Mouse (Mus musculus) midbrain, embryonic 10.5 days (tissue): ENCODE data around the gene Tmprss9. TPM values are rescaled to one million over a fixed set of nuclear protein-coding genes. Genes with fewer than 3 reads are reported as not detected.

Experiments
- DNase-seq: peaks from one replicate; pipeline ENCODE4 v3.0.0-alpha.2; 2017; ENCODE audit warnings: low spot score
- H3K27ac ChIP-seq: fragments of 300-500 bp; sonication (generic); replicated peaks from 2 replicates; pipeline ENCODE4 v1.5.1; 2016; ENCODE audit warnings: mild to moderate bottlenecking
- H3K27me3 ChIP-seq: fragments of 300-500 bp; sonication (generic); 2 replicates; pipeline ENCODE4 v1.6.1; 2016; ENCODE audit warnings: low read depth, mild to moderate bottlenecking; ENCODE audit not compliant: poor library complexity, severe bottlenecking
- H3K36me3 ChIP-seq: fragments of 300-500 bp; sonication (generic); 2 replicates; pipeline ENCODE4 v1.6.1; 2016; ENCODE audit warnings: mild to moderate bottlenecking, moderate library complexity
- H3K4me1 ChIP-seq: fragments of 300-500 bp; sonication (generic); 2 replicates; pipeline ENCODE4 v1.6.1; 2016
- H3K4me3 ChIP-seq: fragments of 300-500 bp; sonication (generic); 2 replicates; pipeline ENCODE4 v1.5.1; 2016; ENCODE audit warnings: mild to moderate bottlenecking, moderate library complexity
- H3K9me3 ChIP-seq: fragments of 300-500 bp; sonication (generic); replicated peaks from 2 replicates; pipeline ENCODE4 v1.6.1; 2016; ENCODE audit warnings: mild to moderate bottlenecking
- WGBS: fragments of 180-500 bp; shearing (Covaris S2); methylation state at CpG from one replicate; pipeline ENCODE4 v1.1.7; 2016; 5-methylcytosine and 5-hydroxymethylcytosine counted together
- microRNA counts: library from miRNA; unstranded; fragments of <30 nt; microRNA quantifications from one replicate; lab custom pipeline; 2017
- microRNA-seq: library from miRNA; unstranded; fragments of <30 nt; microRNA quantifications from one replicate; pipeline ENCODE4, GENCODE M21; 2017
- polyA plus RNA-seq: library from polyadenylated mRNA; unstranded; fragments of >200 nt; fragmentation: Nextera tagmentation; extraction: Ambion mirVana; gene quantifications from 2 replicates; pipeline ENCODE4 v1.2.1, GENCODE M21; 2016

Tmprss9 gene
- polyA plus RNA-seq, 1 experiment from 2014 or later, result 0.02 TPM

DNA sequence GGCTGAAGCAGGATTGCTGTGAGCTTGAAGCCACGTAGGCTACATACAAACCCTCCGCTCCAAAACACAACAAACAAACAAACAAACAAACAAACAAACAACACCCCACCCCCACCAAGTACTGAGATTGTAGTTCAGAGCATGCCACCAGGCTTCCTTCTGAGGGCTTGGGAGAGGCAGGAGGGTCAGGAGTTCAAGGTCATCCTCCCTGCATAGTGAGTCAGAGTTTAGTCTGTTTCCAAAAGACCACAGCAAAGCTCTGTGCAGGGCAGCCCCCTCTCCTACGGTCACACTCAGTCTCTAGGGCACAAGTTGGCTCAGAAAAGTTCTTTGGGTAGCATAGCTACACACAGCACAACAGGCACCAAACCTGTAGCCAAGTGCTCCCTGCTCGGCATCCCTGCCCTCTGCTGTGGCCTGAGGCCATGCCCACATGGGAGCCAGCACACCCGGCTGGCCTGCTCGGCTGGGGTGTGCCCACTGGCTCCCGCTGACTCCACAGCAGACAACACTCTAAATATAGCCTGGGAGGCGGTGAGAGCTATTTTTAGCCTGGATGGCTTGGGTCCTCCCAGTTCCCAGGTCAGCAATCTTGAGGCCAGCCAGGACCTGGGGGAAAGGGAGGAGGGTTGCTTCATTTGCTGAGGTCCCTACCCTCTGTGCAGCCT is 68.8 kb downstream of the Tmprss9 start:
- no peak for DNase-seq
- Histone ChIP-seq H3K36me3 (no peaks in the 10 kb centered on the region), H3K9me3 (no peaks in the 10 kb centered on the region), H3K4me1 (peaks cover 58% of the 10 kb centered on the region), H3K4me3 (peak overlapping the region; percentile 53), H3K27me3 (peaks cover 66% of the 10 kb centered on the region), H3K27ac (no peak overlapping the region; the same call in 1 of the 2 replicates)
- WGBS, result 60% methylated on average over 8 of the region's 8 CpGs

DNA sequence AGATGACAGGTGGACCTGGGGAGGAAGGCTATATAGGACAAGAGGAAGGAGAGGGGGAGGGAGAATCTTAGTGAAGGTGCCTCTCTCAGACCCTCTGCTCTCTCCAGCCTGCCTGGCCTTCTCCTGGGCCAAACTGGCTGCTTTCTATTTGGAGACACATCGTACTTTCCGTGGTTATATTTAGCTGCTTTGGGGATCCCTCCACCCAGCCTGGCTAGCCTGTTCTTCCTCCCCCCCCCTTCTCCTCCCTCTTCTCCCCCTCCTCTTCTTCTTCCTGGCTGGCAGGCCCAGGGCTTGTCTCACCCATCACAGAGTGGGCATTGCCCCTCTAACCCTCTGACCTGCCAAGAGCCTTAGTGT is 69.3 kb downstream of the Tmprss9 start:
- Histone ChIP-seq H3K36me3 (no peaks in the 10 kb centered on the region), H3K27ac (no peak overlapping the region), H3K4me3 (no peak overlapping the region), H3K4me1 (peaks cover 53% of the 10 kb centered on the region), H3K27me3 (peaks cover 61% of the 10 kb centered on the region), H3K9me3 (no peaks in the 10 kb centered on the region)
- DNase-seq, result no peak
- WGBS, result 73% methylated on average over 2 of the region's 2 CpGs

DNA sequence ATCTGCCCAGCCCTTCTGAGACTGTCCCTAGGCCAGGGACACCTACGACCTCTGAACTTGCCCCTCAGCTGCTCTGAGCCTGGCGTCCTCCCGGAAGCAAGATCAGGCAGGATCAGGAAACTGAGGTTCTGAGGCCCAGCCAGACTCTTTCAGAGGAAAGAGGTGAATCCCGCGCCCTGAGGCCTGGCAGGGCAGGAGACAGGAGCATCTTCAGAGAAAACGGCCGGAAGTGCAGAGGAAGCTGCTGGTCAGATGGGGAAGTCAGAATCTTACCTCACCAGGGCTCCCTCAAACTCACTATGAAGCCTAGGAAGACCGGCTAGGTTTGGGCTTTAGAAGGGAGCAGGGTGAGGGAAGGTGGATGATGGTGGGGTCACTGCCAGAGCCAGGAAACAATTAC is 71.3 kb downstream of the Tmprss9 start:
- Histone ChIP-seq H3K9me3 (no peaks in the 10 kb centered on the region), H3K4me3 (no peak overlapping the region), H3K27ac (no peak overlapping the region), H3K36me3 (no peaks in the 10 kb centered on the region), H3K27me3 (peaks cover 42% of the 10 kb centered on the region), H3K4me1 (peaks cover 40% of the 10 kb centered on the region)
- no peak for DNase-seq
- 60% methylated on average over 8 of the region's 8 CpGs for WGBS

DNA sequence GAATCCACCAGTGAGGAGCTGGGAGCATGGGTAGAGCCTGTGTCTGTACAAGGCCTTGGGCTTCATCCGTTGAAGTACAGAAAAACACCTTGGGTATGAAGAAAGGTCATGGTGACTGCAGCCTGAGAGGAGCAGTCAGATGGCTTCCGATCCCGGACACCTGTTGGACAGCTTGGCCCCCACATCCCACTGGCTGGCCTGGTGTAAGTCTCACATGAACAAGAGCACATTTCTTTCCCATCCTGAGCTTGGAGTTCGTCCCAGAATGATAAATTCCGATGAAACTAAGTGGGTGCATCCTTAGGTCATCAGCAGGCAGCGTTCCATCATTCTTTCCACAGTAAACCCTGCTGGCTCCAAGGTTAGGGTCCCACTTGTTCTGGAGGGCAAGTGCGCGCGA is 72.1 kb downstream of the Tmprss9 start:
- no peak for DNase-seq
- Histone ChIP-seq H3K27me3 (peaks cover 34% of the 10 kb centered on the region), H3K27ac (no peak overlapping the region), H3K4me3 (no peak overlapping the region), H3K9me3 (no peaks in the 10 kb centered on the region), H3K4me1 (peaks cover 36% of the 10 kb centered on the region), H3K36me3 (no peaks in the 10 kb centered on the region)
- WGBS, result 86% methylated on average over 9 of the region's 9 CpGs

DNA sequence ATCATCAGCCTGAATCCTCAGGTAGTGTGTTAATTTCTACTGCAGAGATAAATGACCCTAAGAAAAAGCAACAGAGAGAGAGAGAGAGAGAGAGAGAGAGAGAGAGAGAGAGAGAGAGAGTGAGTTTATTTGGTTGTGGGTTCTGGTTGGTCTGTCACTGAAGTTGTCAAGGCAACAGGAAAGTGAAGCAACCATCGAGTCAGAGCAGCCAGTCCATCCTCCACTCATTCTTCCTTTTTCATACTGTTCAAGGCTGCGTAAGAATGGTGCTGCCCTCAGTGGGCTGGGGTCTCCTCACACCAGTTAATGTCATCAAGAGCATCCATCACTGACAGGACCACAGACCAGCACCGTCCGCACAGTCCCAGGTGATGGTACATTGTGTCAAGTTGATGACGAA is 72.6 kb downstream of the Tmprss9 start:
- H3K4me3 ChIP-seq, result no peak overlapping the region
- H3K9me3 ChIP-seq, result no peaks in the 10 kb centered on the region
- WGBS, result 91% methylated on average over 5 of the region's 5 CpGs
- H3K27me3 ChIP-seq, result peaks cover 29% of the 10 kb centered on the region
- H3K4me1 ChIP-seq, result peaks cover 34% of the 10 kb centered on the region
- no peak for DNase-seq
- no peaks in the 10 kb centered on the region for H3K36me3 ChIP-seq
- H3K27ac ChIP-seq, result no peak overlapping the region

DNA sequence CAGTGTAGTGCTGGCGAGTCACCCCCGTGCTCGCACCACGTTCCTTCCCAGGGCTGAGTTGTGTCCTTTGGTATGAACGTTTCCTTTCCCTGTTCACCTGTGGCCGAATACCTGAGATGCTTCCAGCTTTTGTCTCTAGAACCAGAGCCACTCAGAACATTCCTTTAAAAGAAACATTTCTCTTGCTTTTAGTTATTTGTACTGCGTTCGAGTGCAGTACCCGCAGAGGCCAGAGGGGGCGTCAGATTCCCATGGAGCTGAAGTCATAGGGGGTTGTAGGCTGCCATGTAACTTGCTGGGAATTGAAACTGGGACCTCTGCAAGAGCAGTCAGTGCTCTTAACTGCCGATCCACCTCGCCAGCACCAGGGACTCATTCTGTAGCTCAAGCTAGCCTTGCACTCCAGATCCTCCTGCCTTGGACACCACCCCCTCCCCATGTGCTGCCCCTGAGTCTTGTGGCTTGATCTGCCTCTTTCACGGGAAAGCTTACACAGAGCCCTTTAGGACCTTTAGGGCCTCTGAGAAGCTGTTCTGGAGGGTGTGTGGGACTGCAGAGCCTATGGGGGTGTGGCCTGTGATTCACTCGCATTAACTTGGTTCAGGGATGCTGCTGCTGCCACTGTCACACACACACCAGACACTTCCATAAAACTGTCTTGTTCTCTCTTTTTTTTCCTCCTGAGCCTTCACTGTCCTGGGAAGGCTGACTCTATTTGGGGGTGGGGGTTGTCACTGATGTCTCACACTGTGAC is 75.2 kb downstream of the Tmprss9 start:
- 67% methylated on average over 14 of the region's 14 CpGs for WGBS
- peaks cover 12% of the 10 kb centered on the region for H3K4me1 ChIP-seq
- H3K27ac ChIP-seq, result no peak overlapping the region; the same call in 1 of the 2 replicates
- peaks cover 9% of the 10 kb centered on the region; the same call in 1 of the 2 replicates for H3K27me3 ChIP-seq
- H3K36me3 ChIP-seq, result no peaks in the 10 kb centered on the region
- DNase-seq, result no peak
- no peak overlapping the region for H3K4me3 ChIP-seq
- no peaks in the 10 kb centered on the region for H3K9me3 ChIP-seq

DNA sequence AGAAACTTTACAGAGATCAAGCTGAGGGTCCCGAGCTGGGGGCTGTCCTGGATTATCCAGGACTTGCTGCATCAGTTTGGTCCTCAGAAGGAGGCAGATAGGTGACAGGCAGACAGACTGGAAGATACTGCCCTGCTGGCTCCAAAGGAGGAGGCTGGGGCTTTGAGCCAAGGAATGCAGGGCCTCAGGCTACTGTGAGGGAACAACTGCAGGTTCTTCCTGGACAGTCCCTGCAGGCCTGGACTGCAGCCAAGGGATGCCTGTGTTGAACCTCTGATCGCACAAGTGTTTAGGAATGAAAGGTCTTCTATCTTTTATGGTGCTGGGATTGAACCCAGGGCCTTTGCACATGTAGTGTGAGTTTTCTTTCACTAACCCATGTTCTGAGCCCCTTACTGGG is 76.2 kb downstream of the Tmprss9 start:
- Histone ChIP-seq H3K27me3 (peaks cover 10% of the 10 kb centered on the region), H3K9me3 (no peaks in the 10 kb centered on the region), H3K4me1 (peaks cover 12% of the 10 kb centered on the region), H3K4me3 (no peak overlapping the region), H3K27ac (no peak overlapping the region), H3K36me3 (no peaks in the 10 kb centered on the region)
- DNase-seq, result no peak
- WGBS, result 80% methylated on average over 2 of the region's 2 CpGs

DNA sequence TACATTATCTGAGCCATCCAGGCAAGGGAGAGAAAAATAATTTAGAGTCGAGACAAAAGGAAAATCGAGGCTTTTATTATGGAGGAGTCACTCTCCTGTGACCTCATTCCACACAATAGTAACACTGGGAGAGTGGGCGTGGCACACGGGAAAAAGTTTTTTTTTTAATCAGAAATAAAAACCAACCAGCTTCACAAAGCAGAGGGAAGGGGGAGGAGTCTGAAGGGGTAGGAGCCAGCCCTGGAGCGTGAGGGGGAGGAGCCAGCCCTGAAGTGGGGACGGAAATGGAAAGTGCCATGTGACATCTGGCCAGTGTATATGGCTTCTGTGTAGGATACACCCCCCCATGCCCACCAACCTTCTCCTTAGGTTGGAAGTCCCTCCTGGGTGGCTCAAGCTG is 76.9 kb downstream of the Tmprss9 start:
- Histone ChIP-seq H3K4me1 (peaks cover 12% of the 10 kb centered on the region), H3K9me3 (no peaks in the 10 kb centered on the region), H3K27me3 (peaks cover 17% of the 10 kb centered on the region; the same call in 1 of the 2 replicates), H3K27ac (no peak overlapping the region), H3K36me3 (no peaks in the 10 kb centered on the region), H3K4me3 (no peak overlapping the region)
- 48% methylated on average over 6 of the region's 6 CpGs for WGBS
- DNase-seq, result no peak

DNA sequence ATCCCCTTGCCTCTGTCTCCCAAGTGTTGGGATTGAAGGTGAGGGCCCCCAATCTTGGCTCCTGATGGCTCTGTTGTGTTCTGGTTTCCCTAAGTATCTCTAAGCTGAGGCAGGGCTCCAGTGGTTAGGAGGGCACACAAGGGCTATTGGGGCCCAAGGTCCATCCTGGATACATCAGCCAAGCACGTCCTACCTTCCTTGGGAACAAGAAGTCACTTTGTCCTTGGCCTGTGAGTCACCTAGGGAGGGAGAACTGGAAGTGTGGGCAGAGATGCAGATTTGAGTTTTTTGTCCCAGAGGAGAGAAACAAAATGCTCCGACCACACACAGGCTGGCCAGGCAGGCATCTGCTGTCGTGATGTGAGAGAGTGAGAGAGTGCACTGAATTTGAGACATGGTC is 77.4 kb downstream of the Tmprss9 start:
- H3K36me3 ChIP-seq, result no peaks in the 10 kb centered on the region
- H3K4me3 ChIP-seq, result no peak overlapping the region
- peaks cover 12% of the 10 kb centered on the region for H3K4me1 ChIP-seq
- no peaks in the 10 kb centered on the region for H3K9me3 ChIP-seq
- no peak for DNase-seq
- H3K27ac ChIP-seq, result no peak overlapping the region; the same call in 1 of the 2 replicates
- 78% methylated on average over 3 of the region's 3 CpGs for WGBS
- peaks cover 18% of the 10 kb centered on the region; the same call in 1 of the 2 replicates for H3K27me3 ChIP-seq

MicroRNAs encoded within 50 kb of the gene (microRNA counts, 519-probe panel; counts per million panel counts)
- microRNA mmu-miR-1982 (lab: Ali Mortazavi, UCI), result not detected

Small RNAs within 50 kb of the gene (microRNA-seq; reads per million reads assigned to microRNA genes)
- gene Mir1982, result 3.9 reads per million, percentile 8 among the genes with 10 or more reads in this experiment

Other genes with a start within 250 kb of the Tmprss9 start
- gene Csnk1g2, start 249.0 kb upstream of the Tmprss9 start, polyA plus RNA-seq, result 131 and 151 TPM in 2 replicates
- 70.3 and 75.2 TPM in 2 replicates for gene Btbd2, start 214.8 kb upstream of the Tmprss9 start, polyA plus RNA-seq
- gene Mknk2, start 193.7 kb upstream of the Tmprss9 start, polyA plus RNA-seq, result 82.7 and 84.7 TPM in 2 replicates
- 69.9 and 73.9 TPM in 2 replicates for gene Mob3a, start 169.9 kb upstream of the Tmprss9 start, polyA plus RNA-seq
- gene Izumo4, start 169.7 kb upstream of the Tmprss9 start, polyA plus RNA-seq, result 8.9 and 15.7 TPM in 2 replicates
- 57.1 and 62.5 TPM in 2 replicates for gene Ap3d1, start 129.6 kb upstream of the Tmprss9 start, polyA plus RNA-seq
- 19.1 and 19.8 TPM in 2 replicates for gene Dot1l, start 116.6 kb upstream of the Tmprss9 start, polyA plus RNA-seq
- gene Sf3a2, start 73.7 kb upstream of the Tmprss9 start, polyA plus RNA-seq, result 108 and 112 TPM in 2 replicates
- 184 and 191 TPM in 2 replicates for gene Plekhj1, start 73.2 kb upstream of the Tmprss9 start, polyA plus RNA-seq
- 0.07 TPM in 1 of 2 replicates, not detected in the other for gene Amh, start 66.6 kb upstream of the Tmprss9 start, polyA plus RNA-seq
- gene Jsrp1, start 58.4 kb upstream of the Tmprss9 start, polyA plus RNA-seq, result 0.44 and 0.71 TPM in 2 replicates
- gene Oaz1, start 45.2 kb upstream of the Tmprss9 start, polyA plus RNA-seq, result 2,246 and 2,347 TPM in 2 replicates
- 1.1 and 1.4 TPM in 2 replicates for gene Lingo3, start 27.8 kb upstream of the Tmprss9 start, polyA plus RNA-seq
- 322 and 326 TPM in 2 replicates for gene Lsm7, start 16.6 kb upstream of the Tmprss9 start, polyA plus RNA-seq
- 42.8 and 45.6 TPM in 2 replicates for gene Sppl2b, start 16.6 kb upstream of the Tmprss9 start, polyA plus RNA-seq
- 335 and 382 TPM in 2 replicates for gene Timm13, start 29.1 kb downstream of the Tmprss9 start, polyA plus RNA-seq
- gene Lmnb2, start 46.4 kb downstream of the Tmprss9 start, polyA plus RNA-seq, result 77.9 and 84.7 TPM in 2 replicates
- gene Gadd45b, start 58.2 kb downstream of the Tmprss9 start, polyA plus RNA-seq, result 6.1 and 9.2 TPM in 2 replicates
- gene Gng7, start 143.1 kb downstream of the Tmprss9 start, polyA plus RNA-seq, result 6.0 and 8.4 TPM in 2 replicates
- 3.0 and 6.4 TPM in 2 replicates for gene Diras1, start 153.8 kb downstream of the Tmprss9 start, polyA plus RNA-seq
- gene Slc39a3, start 165.6 kb downstream of the Tmprss9 start, polyA plus RNA-seq, result 17.4 and 26.6 TPM in 2 replicates
- 289 and 314 TPM in 2 replicates for gene Sgta, start 188.3 kb downstream of the Tmprss9 start, polyA plus RNA-seq
- gene Thop1, start 198.2 kb downstream of the Tmprss9 start, polyA plus RNA-seq, result 87.1 and 107 TPM in 2 replicates
- gene Creb3l3, start 227.0 kb downstream of the Tmprss9 start, polyA plus RNA-seq, result 0.35 and 0.60 TPM in 2 replicates
- gene Map2k2, start 234.1 kb downstream of the Tmprss9 start, polyA plus RNA-seq, result 215 TPM in 2 replicates